Mouse (Mus musculus): ENCODE measurements around the gene Prkcb. TPM values are rescaled to one million over a fixed set of nuclear protein-coding genes. Genes with fewer than 3 reads are reported as not detected.
A peak's percentile ranks its signal among the peaks of the same experiment; 100 is the strongest.

Prkcb gene
- polyA plus RNA-seq, 1 experiment from 2014 or later = 139 TPM

GRCm38 (mm10) chr7:122459203-122459965, 170.8 kb downstream of the Prkcb start:
- ATAC-seq = peak; percentile 86
- H3K27me3 ChIP-seq (replicated peaks; ENCODE audit: control insufficient read depth, insufficient read depth, low read length) = no peaks in the 10 kb centered on the region
- no peaks in the 10 kb centered on the region for H3K4me1 ChIP-seq (ENCODE audit: control insufficient read depth, insufficient read depth, low read depth, low read length)
- no peak overlapping the region for H3K4me2 ChIP-seq (ENCODE audit: low read length)
- H3K36me3 ChIP-seq (ENCODE audit: control insufficient read depth, insufficient read depth, low read length) = no peaks in the 10 kb centered on the region
- H3K9me3 ChIP-seq (ENCODE audit: control insufficient read depth, low read length) = no peaks in the 10 kb centered on the region
- no peak overlapping the region for H3K9ac ChIP-seq (ENCODE audit: low read depth, low read length)
- 69% methylated on average over 9 of the region's 9 CpGs for WGBS
- H3K27ac ChIP-seq (ENCODE audit: low read depth, low read length) = no peak overlapping the region
- no peak overlapping the region for H3K4me3 ChIP-seq (ENCODE audit: low read length)

DNA sequence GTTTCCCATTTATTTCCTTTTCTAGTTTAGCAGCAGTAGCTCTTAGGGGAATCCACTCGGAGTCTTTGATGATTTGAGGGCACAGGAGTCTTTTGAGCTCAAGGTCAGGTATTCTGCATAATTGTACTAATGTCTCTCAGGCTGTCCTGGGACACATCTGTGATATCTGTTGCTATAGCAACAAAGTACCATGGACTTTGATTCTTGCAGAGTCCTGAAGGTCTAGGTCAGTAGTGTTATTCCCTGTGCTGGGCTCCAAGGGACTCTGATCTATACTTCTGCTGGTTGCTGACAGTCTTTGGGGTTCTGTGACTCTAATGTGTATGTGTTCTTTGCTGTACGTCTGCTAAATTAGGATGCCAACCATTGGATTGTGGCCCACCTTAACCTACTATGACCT, 171.5 kb downstream of the Prkcb start:
- Histone ChIP-seq H3K27ac (ENCODE audit: low read depth, low read length) (no peak overlapping the region), H3K9ac (ENCODE audit: low read depth, low read length) (no peak overlapping the region), H3K27me3 (replicated peaks; ENCODE audit: control insufficient read depth, insufficient read depth, low read length) (no peaks in the 10 kb centered on the region), H3K36me3 (ENCODE audit: control insufficient read depth, insufficient read depth, low read length) (no peaks in the 10 kb centered on the region), H3K9me3 (ENCODE audit: control insufficient read depth, low read length) (no peaks in the 10 kb centered on the region), H3K4me3 (ENCODE audit: low read length) (no peak overlapping the region), H3K4me1 (ENCODE audit: control insufficient read depth, insufficient read depth, low read depth, low read length) (no peaks in the 10 kb centered on the region), H3K4me2 (ENCODE audit: low read length) (no peak overlapping the region)
- no peak for ATAC-seq
- 42% methylated on average over 2 of the region's 2 CpGs for WGBS

- Histone ChIP-seq H3K9me3 (ENCODE audit: control insufficient read depth, low read length) (no peaks in the 10 kb centered on the region), H3K36me3 (ENCODE audit: control insufficient read depth, insufficient read depth, low read length) (no peaks in the 10 kb centered on the region), H3K9ac (ENCODE audit: low read depth, low read length) (no peak overlapping the region), H3K27me3 (replicated peaks; ENCODE audit: control insufficient read depth, insufficient read depth, low read length) (no peaks in the 10 kb centered on the region), H3K4me3 (ENCODE audit: low read length) (no peak overlapping the region), H3K27ac (ENCODE audit: low read depth, low read length) (no peak overlapping the region), H3K4me2 (ENCODE audit: low read length) (no peak overlapping the region), H3K4me1 (ENCODE audit: control insufficient read depth, insufficient read depth, low read depth, low read length) (no peaks in the 10 kb centered on the region)
- 53% methylated on average over 8 of the region's 8 CpGs for WGBS
- ATAC-seq = no peak
Measured at GRCm38 (mm10) chr7:122465823-122466549, 177.4 kb downstream of the Prkcb start.

- ATAC-seq = no peak; the same call in 1 of the 2 replicates
- Histone ChIP-seq H3K27ac (ENCODE audit: low read depth, low read length) (no peak overlapping the region), H3K36me3 (ENCODE audit: control insufficient read depth, insufficient read depth, low read length) (no peaks in the 10 kb centered on the region), H3K4me1 (ENCODE audit: control insufficient read depth, insufficient read depth, low read depth, low read length) (no peaks in the 10 kb centered on the region), H3K4me3 (ENCODE audit: low read length) (no peak overlapping the region), H3K9me3 (ENCODE audit: control insufficient read depth, low read length) (no peaks in the 10 kb centered on the region), H3K4me2 (ENCODE audit: low read length) (no peak overlapping the region), H3K9ac (ENCODE audit: low read depth, low read length) (no peak overlapping the region), H3K27me3 (replicated peaks; ENCODE audit: control insufficient read depth, insufficient read depth, low read length) (no peaks in the 10 kb centered on the region)
- 77% methylated on average over 2 of the region's 2 CpGs for WGBS
Measured at GRCm38 (mm10) chr7:122466722-122467121, 178.2 kb downstream of the Prkcb start.

- no peak overlapping the region for H3K9ac ChIP-seq (ENCODE audit: low read depth, low read length)
- no peak overlapping the region for H3K4me2 ChIP-seq (ENCODE audit: low read length)
- H3K4me1 ChIP-seq (ENCODE audit: control insufficient read depth, insufficient read depth, low read depth, low read length) = no peaks in the 10 kb centered on the region
- H3K36me3 ChIP-seq (ENCODE audit: control insufficient read depth, insufficient read depth, low read length) = no peaks in the 10 kb centered on the region
- H3K4me3 ChIP-seq (ENCODE audit: low read length) = no peak overlapping the region
- no peak for ATAC-seq
- no peaks in the 10 kb centered on the region for H3K9me3 ChIP-seq (ENCODE audit: control insufficient read depth, low read length)
- no peaks in the 10 kb centered on the region for H3K27me3 ChIP-seq (replicated peaks; ENCODE audit: control insufficient read depth, insufficient read depth, low read length)
- WGBS = 75% methylated on average over 8 of the region's 8 CpGs
- no peak overlapping the region for H3K27ac ChIP-seq (ENCODE audit: low read depth, low read length)
Measured at GRCm38 (mm10) chr7:122467831-122468230, 179.3 kb downstream of the Prkcb start.

DNA sequence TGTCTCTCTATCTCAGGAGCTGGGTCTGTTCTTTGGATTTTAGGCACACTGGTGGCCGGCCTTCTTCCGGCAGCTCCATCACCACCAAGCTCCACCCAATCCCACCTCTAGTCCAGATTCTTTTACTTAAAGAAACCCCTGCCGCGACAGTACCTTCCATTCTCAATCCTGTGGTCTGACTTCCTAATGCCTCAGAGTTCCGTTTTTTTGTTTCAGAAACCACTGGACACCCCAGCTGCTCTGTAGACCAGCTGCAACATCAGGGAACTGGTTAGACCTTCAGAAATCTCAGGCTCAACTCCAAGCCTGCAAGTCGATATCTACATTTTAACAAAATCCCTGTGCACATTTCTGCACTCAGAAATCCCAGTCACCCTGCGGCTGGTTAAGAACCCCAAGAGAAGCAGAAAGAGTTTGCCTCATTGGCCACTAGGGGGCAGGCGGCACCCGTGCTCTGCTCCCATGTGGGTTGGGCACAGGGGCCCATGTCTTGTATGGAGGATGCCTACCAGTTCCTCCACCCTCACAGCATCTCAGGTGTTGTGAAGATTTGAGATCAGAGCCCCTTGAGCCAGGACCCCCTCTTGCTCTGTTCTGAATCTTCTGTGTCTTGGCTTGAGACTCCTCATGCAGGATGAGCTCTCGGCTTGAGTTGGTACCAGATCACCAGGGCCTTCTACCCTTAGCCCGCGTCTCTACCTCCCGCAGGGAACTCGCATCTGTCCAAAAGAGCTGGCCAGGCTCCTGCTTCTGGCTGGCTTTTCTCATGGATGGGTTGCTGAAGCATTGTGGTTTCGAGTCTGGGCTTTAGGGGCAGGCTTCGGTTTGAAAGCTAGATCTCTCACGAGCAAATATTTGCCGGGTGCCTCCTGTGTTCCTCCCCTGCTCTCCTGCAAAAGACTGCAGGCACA, 182.1 kb downstream of the Prkcb start:
- 57% methylated on average over 18 of the region's 18 CpGs for WGBS
- ATAC-seq = peak; percentile 75
- H3K36me3 ChIP-seq (ENCODE audit: control insufficient read depth, insufficient read depth, low read length) = no peaks in the 10 kb centered on the region

DNA sequence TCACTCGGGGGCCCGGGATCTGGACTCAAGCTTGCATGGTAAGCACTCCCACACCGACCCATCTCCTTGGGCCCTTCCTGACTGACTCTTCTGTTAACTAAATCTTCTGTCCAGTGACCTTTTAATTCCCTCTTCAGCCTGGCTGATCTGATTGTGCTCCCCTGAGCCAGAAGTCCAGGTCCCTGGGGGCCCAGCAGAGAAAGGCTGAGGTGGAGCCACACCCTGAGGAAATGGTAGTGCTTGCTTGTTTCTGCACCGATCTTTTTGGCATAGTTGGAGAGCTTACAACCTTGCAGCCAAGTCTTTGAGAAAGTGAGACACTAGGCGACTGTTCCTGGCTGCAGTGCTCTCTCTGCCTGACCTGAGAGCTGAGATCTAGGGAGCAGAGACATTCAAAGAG, 183.7 kb downstream of the Prkcb start:
- no peak overlapping the region for H3K27ac ChIP-seq (ENCODE audit: low read depth, low read length)
- H3K4me3 ChIP-seq (ENCODE audit: low read length) = no peak overlapping the region

More for the DNA sequence above, 182.1 kb downstream of the Prkcb start:
- no peaks in the 10 kb centered on the region for H3K27me3 ChIP-seq (replicated peaks; ENCODE audit: control insufficient read depth, insufficient read depth, low read length)
- H3K4me1 ChIP-seq (ENCODE audit: control insufficient read depth, insufficient read depth, low read depth, low read length) = no peaks in the 10 kb centered on the region
- no peak overlapping the region for H3K4me3 ChIP-seq (ENCODE audit: low read length)
- H3K9me3 ChIP-seq (ENCODE audit: control insufficient read depth, low read length) = peaks cover 4% of the 10 kb centered on the region
- no peak overlapping the region for H3K4me2 ChIP-seq (ENCODE audit: low read length)
- no peak overlapping the region for H3K27ac ChIP-seq (ENCODE audit: low read depth, low read length)
- no peak overlapping the region for H3K9ac ChIP-seq (ENCODE audit: low read depth, low read length)

GRCm38 (mm10) chr7:122475038-122475437, 186.5 kb downstream of the Prkcb start:
- H3K4me2 ChIP-seq (ENCODE audit: low read length) = no peak overlapping the region
- no peaks in the 10 kb centered on the region for H3K27me3 ChIP-seq (replicated peaks; ENCODE audit: control insufficient read depth, insufficient read depth, low read length)
- H3K9me3 ChIP-seq (ENCODE audit: control insufficient read depth, low read length) = peaks cover 4% of the 10 kb centered on the region
- ATAC-seq = no peak
- no peak overlapping the region for H3K27ac ChIP-seq (ENCODE audit: low read depth, low read length)
- no peaks in the 10 kb centered on the region for H3K36me3 ChIP-seq (ENCODE audit: control insufficient read depth, insufficient read depth, low read length)
- H3K4me3 ChIP-seq (ENCODE audit: low read length) = no peak overlapping the region
- H3K4me1 ChIP-seq (ENCODE audit: control insufficient read depth, insufficient read depth, low read depth, low read length) = peaks cover 12% of the 10 kb centered on the region
- H3K9ac ChIP-seq (ENCODE audit: low read depth, low read length) = no peak overlapping the region

More for the DNA sequence above, 183.7 kb downstream of the Prkcb start:
- ATAC-seq = no peak
- Histone ChIP-seq H3K27me3 (replicated peaks; ENCODE audit: control insufficient read depth, insufficient read depth, low read length) (no peaks in the 10 kb centered on the region), H3K36me3 (ENCODE audit: control insufficient read depth, insufficient read depth, low read length) (no peaks in the 10 kb centered on the region), H3K9me3 (ENCODE audit: control insufficient read depth, low read length) (peaks cover 4% of the 10 kb centered on the region), H3K4me1 (ENCODE audit: control insufficient read depth, insufficient read depth, low read depth, low read length) (no peaks in the 10 kb centered on the region; the same call in none of the 2 replicates), H3K9ac (ENCODE audit: low read depth, low read length) (no peak overlapping the region), H3K4me2 (ENCODE audit: low read length) (no peak overlapping the region)
- 86% methylated on average over 5 of the region's 5 CpGs for WGBS
